Comparison of ENCODE assay signal across 17 mouse cellular contexts in genomic region chr16:96229044-96229555, GRCm38 (mm10). TPM values are rescaled to one million over a fixed set of nuclear protein-coding genes. Genes with fewer than 3 reads are reported as not detected.
DNase-seq lines count a peak whose midpoint lies in the region; ATAC-seq lines count a peak whose summit lies in the region.
"Had no signal": no experiment of that assay in that cellular context is flagged by ENCODE, and none has a peak within 500 bp of the region (broad histone marks: within the 10 kb centered on the region; RNA-seq: fewer than 3 reads in every experiment).

No protein-coding gene starts in this region.

- H3K9me3 ChIP-seq in heart, embryonic 16.5 days (replicated peaks; ENCODE audit: control insufficient read depth, low read length): no peaks in the 10 kb centered on the region
- H3K9me3 ChIP-seq in kidney, embryonic 16.5 days (ENCODE audit: low read length): no peaks in the 10 kb centered on the region
- H3K9me3 ChIP-seq: embryonic facial prominence, embryonic 10.5 days; kidney, embryonic 15.5 days; limb, embryonic 15.5 days; neural tube, embryonic 13.5 days had no signal

- H3K27me3 ChIP-seq in heart, embryonic 16.5 days (ENCODE audit: control insufficient read depth, insufficient read depth, low read length): no peaks in the 10 kb centered on the region
- no peaks in the 10 kb centered on the region for H3K27me3 ChIP-seq in kidney, embryonic 16.5 days (ENCODE audit: insufficient read depth, low read length)
- H3K27me3 ChIP-seq: kidney, embryonic 15.5 days; limb, embryonic 15.5 days; neural tube, embryonic 13.5 days had no signal

- peak; percentile 96 for DNase-seq in heart, adult 11 months
- no peak for DNase-seq in heart, postnatal 25 days (ENCODE audit: low spot score)
- DNase-seq in right cerebral cortex, adult 18-20 months: peak; percentile 19
- no peak for DNase-seq in right cerebral cortex, postnatal 4 days
- DNase-seq: adrenal gland, postnatal 25 days; cerebellum, postnatal 14 days; lung, adult 18-20 months; retina, postnatal 1 day had no signal

- H3K4me1 ChIP-seq in heart, embryonic 16.5 days (ENCODE audit: control insufficient read depth, insufficient read depth, low read length): peaks cover 13% of the 10 kb centered on the region
- H3K4me1 ChIP-seq in kidney, embryonic 16.5 days (ENCODE audit: insufficient read depth, low read length): no peaks in the 10 kb centered on the region
- H3K4me1 ChIP-seq: embryonic facial prominence, embryonic 10.5 days; kidney, embryonic 15.5 days; limb, embryonic 15.5 days; neural tube, embryonic 13.5 days had no signal

- intact Hi-C loops in heart, postnatal 25 days (cut with DNase I): no loop called here

- peaks cover 23% of the 10 kb centered on the region for H3K36me3 ChIP-seq in heart, embryonic 16.5 days (ENCODE audit: control insufficient read depth, insufficient read depth)
- H3K36me3 ChIP-seq in kidney, embryonic 16.5 days (ENCODE audit: insufficient read depth, low read length): no peaks in the 10 kb centered on the region
- H3K36me3 ChIP-seq: embryonic facial prominence, embryonic 10.5 days; kidney, embryonic 15.5 days; limb, embryonic 15.5 days; neural tube, embryonic 13.5 days had no signal

- H3K4me2 ChIP-seq in heart, embryonic 16.5 days (ENCODE audit: low read depth, low read length): no peak overlapping the region
- no peak overlapping the region for H3K4me2 ChIP-seq in kidney, embryonic 16.5 days (replicated peaks; ENCODE audit: low read depth, low read length)
- H3K4me2 ChIP-seq: kidney, embryonic 15.5 days; limb, embryonic 15.5 days; neural tube, embryonic 13.5 days had no signal

- WGBS in heart, embryonic 16.5 days: 31% methylated on average over 8 of the region's 8 CpGs
- 71% methylated on average over 8 of the region's 8 CpGs for WGBS in kidney, embryonic 16.5 days

- H3K4me3 ChIP-seq in heart, embryonic 16.5 days (ENCODE audit: low read length): no peak overlapping the region
- no peak overlapping the region for H3K4me3 ChIP-seq in kidney, embryonic 16.5 days (ENCODE audit: low read length)
- H3K4me3 ChIP-seq: embryonic facial prominence, embryonic 10.5 days; kidney, embryonic 15.5 days; left cerebral cortex, adult 2 months; limb, embryonic 15.5 days; neural tube, embryonic 13.5 days had no signal

- H3K9ac ChIP-seq in heart, embryonic 16.5 days (ENCODE audit: low read length): no peak overlapping the region
- H3K9ac ChIP-seq in kidney, embryonic 16.5 days (replicated peaks; ENCODE audit: low read length): no peak overlapping the region
- H3K9ac ChIP-seq: kidney, embryonic 15.5 days; limb, embryonic 15.5 days; neural tube, embryonic 13.5 days had no signal

- peak; percentile 73 for ATAC-seq in heart, embryonic 16.5 days (replicated peaks; ENCODE audit: extremely low read depth, insufficient read depth, low FRiP score)
- no peak for ATAC-seq in kidney, embryonic 16.5 days (ENCODE audit: low FRiP score, low TSS enrichment)
- no peak for ATAC-seq in megakaryocyte-erythroid progenitor cell, adult 5-6 weeks (replicated peaks; ENCODE audit: low FRiP score, low TSS enrichment, poor library complexity, severe bottlenecking)

- peak overlapping the region; percentile 71 for H3K27ac ChIP-seq in heart, embryonic 16.5 days (ENCODE audit: low read length)
- H3K27ac ChIP-seq in kidney, embryonic 16.5 days (ENCODE audit: low read length): no peak overlapping the region
- H3K27ac ChIP-seq: embryonic facial prominence, embryonic 10.5 days; kidney, embryonic 15.5 days; left cerebral cortex, adult 2 months; limb, embryonic 15.5 days; neural tube, embryonic 13.5 days had no signal

RNA-seq across cellular contexts. Expression of gene B3galt5, which starts 6.5 kb away (rescaled TPM):
- not detected for total RNA-seq in heart, postnatal 25 days (2021)
- polyA plus RNA-seq in heart, embryonic 16.5 days (2015; fragmentation: Nextera tagmentation; extraction: Ambion mirVana): 0.39 and 0.70 TPM in 2 replicates
- 3.8 and 4.5 TPM in 2 replicates for polyA plus RNA-seq in kidney, embryonic 16.5 days (2015; fragmentation: Nextera tagmentation; extraction: Ambion mirVana)
- total RNA-seq in megakaryocyte-erythroid progenitor cell, adult 5-6 weeks (2014; fragmentation: Nextera tagmentation): not detected in 2 replicates
- 0.28 TPM in 1 of 2 replicates, not detected in the other for total RNA-seq in megakaryocyte-erythroid progenitor cell, adult 5-6 weeks (2017)
- total RNA-seq: MEL had no signal

RNA-seq across cellular contexts. Expression of gene Sh3bgr, which starts 28.9 kb away (rescaled TPM):
- total RNA-seq in heart, postnatal 25 days (2021): 100 to 1,000 TPM; 413 to 439 TPM
- polyA plus RNA-seq in heart, embryonic 16.5 days (2015; fragmentation: Nextera tagmentation; extraction: Ambion mirVana): 523 and 531 TPM in 2 replicates
- polyA plus RNA-seq in kidney, embryonic 16.5 days (2015; fragmentation: Nextera tagmentation; extraction: Ambion mirVana): 5.3 and 9.4 TPM in 2 replicates
- 2.6 TPM in 1 of 2 replicates, not detected in the other for total RNA-seq in megakaryocyte-erythroid progenitor cell, adult 5-6 weeks (2014; fragmentation: Nextera tagmentation)
- not detected in 2 replicates for total RNA-seq in megakaryocyte-erythroid progenitor cell, adult 5-6 weeks (2017)

RNA-seq across cellular contexts. Expression of gene Lca5l, which starts 37.0 kb away (rescaled TPM):
- total RNA-seq in heart, postnatal 25 days (2021): under 1 TPM; 0.47 to 0.61 TPM
- 1.2 TPM in 2 replicates for polyA plus RNA-seq in heart, embryonic 16.5 days (2015; fragmentation: Nextera tagmentation; extraction: Ambion mirVana)
- 0.94 and 1.0 TPM in 2 replicates for polyA plus RNA-seq in kidney, embryonic 16.5 days (2015; fragmentation: Nextera tagmentation; extraction: Ambion mirVana)
- total RNA-seq in megakaryocyte-erythroid progenitor cell, adult 5-6 weeks (2014; fragmentation: Nextera tagmentation): not detected in 2 replicates
- not detected in 2 replicates for total RNA-seq in megakaryocyte-erythroid progenitor cell, adult 5-6 weeks (2017)

Comparison
In these comparisons a context has a peak if more than half of its experiments do, and no peak if none do; other contexts are left out.
1. DNase-seq: peak in heart, adult 11 months (single experiment) and right cerebral cortex, adult 18-20 months (single experiment); none in heart, postnatal 25 days (single experiment) and right cerebral cortex, postnatal 4 days (single experiment).
2. RNA of gene Sh3bgr, which starts 28.9 kb away (total RNA-seq): 413 to 439 TPM in heart, postnatal 25 days; 2.6 TPM in megakaryocyte-erythroid progenitor cell, adult 5-6 weeks; every median in the first group is over 100 times any median in the second.